Mouse (Mus musculus) midbrain, embryonic 14.5 days (tissue): ENCODE results near the gene Tex33. TPM values are rescaled to one million over a fixed set of nuclear protein-coding genes. Genes with fewer than 3 reads are reported as not detected.
"Not testable (repeated sequence)": the region's sequence is repeated elsewhere in the genome, so short reads cannot be mapped to it uniquely, and the experiment has no call there.

Experiments used
- ATAC-seq: fragments of 200-750 bp; cut with Nextera tagmentation; 2 replicates; pipeline ENCODE4 v1.8.0; 2017; ENCODE audit warnings: moderate number of reproducible peaks, moderate library complexity; ENCODE audit not compliant: low FRiP score, low TSS enrichment
- DNase-seq: peaks from one replicate; pipeline ENCODE4 v3.0.0-alpha.2; 2015
- H3K27ac ChIP-seq: fragments of 300-500 bp; sonication (generic); replicated peaks from 2 replicates; pipeline ENCODE4 v1.5.1; 2014; ENCODE audit warnings: mild to moderate bottlenecking, low read depth, low read length, moderate library complexity
- H3K27me3 ChIP-seq: fragments of 300-500 bp; sonication (generic); 2 replicates; pipeline ENCODE4 v1.6.1; 2014; ENCODE audit warnings: low read length, control low read depth, mixed read lengths; ENCODE audit not compliant: control insufficient read depth, insufficient read depth
- H3K36me3 ChIP-seq: fragments of 300-500 bp; sonication (generic); 2 replicates; pipeline ENCODE4 v1.6.1; 2014; ENCODE audit warnings: low read length, control low read depth; ENCODE audit not compliant: control insufficient read depth, insufficient read depth
- H3K4me1 ChIP-seq: fragments of 300-500 bp; sonication (generic); 2 replicates; pipeline ENCODE4 v1.6.1; 2014; ENCODE audit warnings: mild to moderate bottlenecking, antibody characterized with exemption, low read length, control low read depth; ENCODE audit not compliant: control insufficient read depth, insufficient read depth
- H3K4me2 ChIP-seq: fragments of 300-500 bp; sonication (generic); 2 replicates; pipeline ENCODE4 v1.6.1; 2014; ENCODE audit warnings: mild to moderate bottlenecking, low read length, moderate library complexity
- H3K4me3 ChIP-seq: fragments of 300-500 bp; sonication (generic); replicated peaks from 2 replicates; pipeline ENCODE4 v1.5.1; 2014; ENCODE audit warnings: low read depth, low read length
- H3K9ac ChIP-seq: fragments of 300-500 bp; sonication (generic); replicated peaks from 2 replicates; pipeline ENCODE4 v1.6.1; 2014; ENCODE audit warnings: mild to moderate bottlenecking, low read length, moderate library complexity
- H3K9me3 ChIP-seq: fragments of 300-500 bp; sonication (generic); 2 replicates; pipeline ENCODE4 v1.6.1; 2016; ENCODE audit warnings: low read length, control low read depth, mixed read lengths; ENCODE audit not compliant: control insufficient read depth
- WGBS: fragments of 180-500 bp; shearing (Covaris S2); extraction: QIAGEN DNeasy Blood & Tissue Kit; methylation state at CpG from one replicate; pipeline ENCODE4 v1.1.7; 2014; 5-methylcytosine and 5-hydroxymethylcytosine counted together
- microRNA-seq: library from miRNA; unstranded; fragments of <30 nt; microRNA quantifications from one replicate; pipeline ENCODE4, GENCODE M21; 2016
- polyA plus RNA-seq: library from polyadenylated mRNA; unstranded; fragments of >200 nt; fragmentation: Nextera tagmentation; extraction: Ambion mirVana; gene quantifications from 2 replicates; pipeline ENCODE4 v1.2.1, GENCODE M21; 2014

The Tex33 gene
- polyA plus RNA-seq, 1 experiment from 2014 or later, result not detected

GRCm38 (mm10) chr15:78331523-78332340 lies 64.0 kb downstream of the Tex33 start:
- H3K4me1 ChIP-seq, result no peaks in the 10 kb centered on the region
- H3K4me3 ChIP-seq, result no peak overlapping the region
- H3K9me3 ChIP-seq, result no peaks in the 10 kb centered on the region
- H3K4me2 ChIP-seq, result no peak overlapping the region
- no peak overlapping the region for H3K27ac ChIP-seq
- H3K36me3 ChIP-seq, result no peaks in the 10 kb centered on the region
- DNase-seq (no peak), ATAC-seq (no peak)
- 82% methylated on average over 5 of the region's 5 CpGs for WGBS
- no peak overlapping the region for H3K9ac ChIP-seq
- H3K27me3 ChIP-seq, result no peaks in the 10 kb centered on the region

GRCm38 (mm10) chr15:78330706-78331105 lies 65.0 kb downstream of the Tex33 start:
- 91% methylated on average over 4 of the region's 4 CpGs for WGBS
- no peak for ATAC-seq
- no peak overlapping the region for H3K27ac ChIP-seq

GRCm38 (mm10) chr15:78329972-78330371 lies 65.7 kb downstream of the Tex33 start:
- not testable (repeated sequence) for H3K27me3 ChIP-seq, H3K36me3 ChIP-seq, DNase-seq, H3K4me1 ChIP-seq, ATAC-seq, H3K4me2 ChIP-seq, H3K9ac ChIP-seq, H3K9me3 ChIP-seq, H3K4me3 ChIP-seq, H3K27ac ChIP-seq
- WGBS, result 70% methylated on average over 6 of the region's 6 CpGs

More at GRCm38 (mm10) chr15:78330706-78331105, 65.0 kb downstream of the Tex33 start:
- Histone ChIP-seq H3K9ac (no peak overlapping the region), H3K9me3 (no peaks in the 10 kb centered on the region), H3K4me3 (no peak overlapping the region), H3K27me3 (no peaks in the 10 kb centered on the region), H3K4me2 (no peak overlapping the region), H3K4me1 (no peaks in the 10 kb centered on the region), H3K36me3 (no peaks in the 10 kb centered on the region)
- DNase-seq, result no peak

GRCm38 (mm10) chr15:78328520-78329097 lies 67.1 kb downstream of the Tex33 start:
- Histone ChIP-seq H3K36me3 (no peaks in the 10 kb centered on the region), H3K27ac (no peak overlapping the region), H3K9me3 (no peaks in the 10 kb centered on the region), H3K4me3 (no peak overlapping the region), H3K9ac (no peak overlapping the region), H3K4me2 (no peak overlapping the region), H3K27me3 (no peaks in the 10 kb centered on the region), H3K4me1 (no peaks in the 10 kb centered on the region)
- ATAC-seq, result no peak
- no peak for DNase-seq
- WGBS, result 73% methylated on average over 3 of the region's 3 CpGs

Small RNAs within 50 kb of the gene (microRNA-seq; reads per million reads assigned to microRNA genes)
- not detected for gene Mir7676-2

Other genes starting within 250 kb of the Tex33 start
- 102 and 110 TPM in 2 replicates for gene Ift27, start 221.8 kb downstream of the Tex33 start, polyA plus RNA-seq
- 7.2 and 9.6 TPM in 2 replicates for gene Pvalb, start 189.5 kb downstream of the Tex33 start, polyA plus RNA-seq
- gene Ncf4, start 151.1 kb downstream of the Tex33 start, polyA plus RNA-seq, result 0.47 and 0.96 TPM in 2 replicates
- 0.47 TPM in 1 of 2 replicates, not detected in the other for gene Csf2rb2, start 90.2 kb downstream of the Tex33 start, polyA plus RNA-seq
- 0.28 and 1.0 TPM in 2 replicates for gene Csf2rb, start 70.2 kb downstream of the Tex33 start, polyA plus RNA-seq
- gene Tst, start 10.0 kb upstream of the Tex33 start, polyA plus RNA-seq, result 11.8 and 15.2 TPM in 2 replicates
- 4.7 and 6.6 TPM in 2 replicates for gene Mpst, start 10.5 kb upstream of the Tex33 start, polyA plus RNA-seq
- 120 and 154 TPM in 2 replicates for gene Kctd17, start 32.7 kb upstream of the Tex33 start, polyA plus RNA-seq
- gene Tmprss6, start 72.7 kb upstream of the Tex33 start, polyA plus RNA-seq, result 0.26 and 0.43 TPM in 2 replicates
- 0.08 and 0.11 TPM in 2 replicates for gene Il2rb, start 99.4 kb upstream of the Tex33 start, polyA plus RNA-seq
- gene C1qtnf6, start 135.5 kb upstream of the Tex33 start, polyA plus RNA-seq, result 5.6 and 7.3 TPM in 2 replicates
- gene Sstr3, start 148.8 kb upstream of the Tex33 start, polyA plus RNA-seq, result 0.18 and 0.23 TPM in 2 replicates
- gene Rac2, start 176.9 kb upstream of the Tex33 start, polyA plus RNA-seq, result 3.7 and 7.0 TPM in 2 replicates
- gene Cyth4, start 201.1 kb upstream of the Tex33 start, polyA plus RNA-seq, result 1.8 and 2.3 TPM in 2 replicates